Mouse (Mus musculus) forebrain, embryonic 11.5 days (tissue): ENCODE measurements around the gene Lamc1. TPM values are rescaled to one million over a fixed set of nuclear protein-coding genes. Genes with fewer than 3 reads are reported as not detected.

Source experiments
- ATAC-seq: fragments of 200-750 bp; cut with Nextera tagmentation; replicated peaks from 2 replicates; pipeline ENCODE4 v1.8.0; 2017; ENCODE audit warnings: moderate TSS enrichment; ENCODE audit not compliant: low FRiP score
- DNase-seq: peaks from one replicate; pipeline ENCODE4 v3.0.0-alpha.2; 2017; ENCODE audit warnings: low spot score
- H3K27ac ChIP-seq: fragments of 300-500 bp; sonication (generic); 2 replicates; pipeline ENCODE4 v1.5.1; 2014; ENCODE audit warnings: low read depth, low read length
- H3K27me3 ChIP-seq: fragments of 300-500 bp; sonication (generic); 2 replicates; pipeline ENCODE4 v1.6.1; 2014; ENCODE audit warnings: mild to moderate bottlenecking, low read length, mixed read lengths; ENCODE audit not compliant: control insufficient read depth, insufficient read depth
- H3K36me3 ChIP-seq: fragments of 300-500 bp; sonication (generic); 2 replicates; pipeline ENCODE4 v1.6.1; 2014; ENCODE audit warnings: mild to moderate bottlenecking, low read length, moderate library complexity, mixed read lengths; ENCODE audit not compliant: control insufficient read depth, insufficient read depth
- H3K4me1 ChIP-seq: fragments of 300-500 bp; sonication (generic); replicated peaks from 2 replicates; pipeline ENCODE4 v1.6.1; 2014; ENCODE audit warnings: low read length, mixed read lengths; ENCODE audit not compliant: control insufficient read depth, insufficient read depth
- H3K4me2 ChIP-seq: fragments of 300-500 bp; sonication (generic); 2 replicates; pipeline ENCODE4 v1.6.1; 2014; ENCODE audit warnings: low read depth, mild to moderate bottlenecking, low read length, moderate library complexity, mixed read lengths; ENCODE audit not compliant: severe bottlenecking
- H3K4me3 ChIP-seq: fragments of 300-500 bp; sonication (generic); 2 replicates; pipeline ENCODE4 v1.5.1; 2014; ENCODE audit warnings: low read depth, low read length
- H3K9ac ChIP-seq: fragments of 300-500 bp; sonication (generic); 2 replicates; pipeline ENCODE4 v1.6.1; 2014; ENCODE audit warnings: low read length
- H3K9me3 ChIP-seq: fragments of 300-500 bp; sonication (generic); 2 replicates; pipeline ENCODE4 v1.6.1; 2016; ENCODE audit warnings: low read length, mixed read lengths; ENCODE audit not compliant: control insufficient read depth
- WGBS: fragments of 180-500 bp; shearing (Covaris S2); extraction: QIAGEN DNeasy Blood & Tissue Kit; methylation state at CpG from one replicate; pipeline ENCODE4 v1.1.7; 2014; 5-methylcytosine and 5-hydroxymethylcytosine counted together
- polyA plus RNA-seq: library from polyadenylated mRNA; unstranded; fragments of >200 nt; fragmentation: Nextera tagmentation; extraction: Ambion mirVana; gene quantifications from 2 replicates; pipeline ENCODE4 v1.2.1, GENCODE M21; 2014

Gene Lamc1
- polyA plus RNA-seq, 1 experiment from 2014 or later = 31.4 TPM

GRCm38 (mm10) chr1:153192945-153193344 is 139.6 kb downstream of the Lamc1 start:
- Histone ChIP-seq H3K9ac (no peak overlapping the region), H3K27me3 (no peaks in the 10 kb centered on the region), H3K4me3 (no peak overlapping the region), H3K27ac (no peak overlapping the region), H3K9me3 (no peaks in the 10 kb centered on the region), H3K4me1 (no peaks in the 10 kb centered on the region; the same call in 1 of the 2 replicates), H3K4me2 (no peak overlapping the region), H3K36me3 (no peaks in the 10 kb centered on the region)
- ATAC-seq = no peak
- WGBS = 90% methylated on average over 6 of the region's 6 CpGs
- no peak for DNase-seq

- Histone ChIP-seq H3K9ac (no peak overlapping the region), H3K9me3 (no peaks in the 10 kb centered on the region), H3K27ac (no peak overlapping the region), H3K36me3 (no peaks in the 10 kb centered on the region), H3K4me3 (no peak overlapping the region), H3K4me1 (no peaks in the 10 kb centered on the region; the same call in 1 of the 2 replicates), H3K4me2 (no peak overlapping the region), H3K27me3 (no peaks in the 10 kb centered on the region)
- 85% methylated on average over 4 of the region's 4 CpGs for WGBS
- DNase-seq = no peak
- ATAC-seq = no peak
Measured at GRCm38 (mm10) chr1:153192379-153192778, 140.2 kb downstream of the Lamc1 start.

- Histone ChIP-seq H3K4me3 (no peak overlapping the region), H3K27ac (0 out of 2 replicates have a peak overlapping the region, but pooled peaks have one; percentile 6), H3K9ac (no peak overlapping the region), H3K4me1 (no peaks in the 10 kb centered on the region; the same call in 1 of the 2 replicates), H3K36me3 (no peaks in the 10 kb centered on the region), H3K27me3 (peaks cover 3% of the 10 kb centered on the region; the same call in 1 of the 2 replicates), H3K9me3 (no peaks in the 10 kb centered on the region), H3K4me2 (no peak overlapping the region)
- 20% methylated on average over 5 of the region's 5 CpGs for WGBS
- peak; percentile 30; the same call in 1 of the 2 replicates for ATAC-seq
- DNase-seq = no peak
Measured at GRCm38 (mm10) chr1:153191943-153192329, 140.7 kb downstream of the Lamc1 start.

GRCm38 (mm10) chr1:153191237-153191942 is 141.2 kb downstream of the Lamc1 start:
- Histone ChIP-seq H3K4me3 (no peak overlapping the region), H3K4me1 (no peaks in the 10 kb centered on the region; the same call in 1 of the 2 replicates), H3K9ac (no peak overlapping the region), H3K27ac (0 out of 2 replicates have a peak overlapping the region, but pooled peaks have one; percentile 6), H3K9me3 (no peaks in the 10 kb centered on the region), H3K27me3 (peaks cover 7% of the 10 kb centered on the region; the same call in 1 of the 2 replicates), H3K4me2 (no peak overlapping the region), H3K36me3 (no peaks in the 10 kb centered on the region)
- 65% methylated on average over 15 of the region's 15 CpGs for WGBS
- ATAC-seq (no peak), DNase-seq (no peak)

GRCm38 (mm10) chr1:153188081-153188480 is 144.5 kb downstream of the Lamc1 start:
- no peak overlapping the region for H3K4me2 ChIP-seq
- no peak overlapping the region for H3K27ac ChIP-seq
- no peak for DNase-seq
- H3K4me3 ChIP-seq = no peak overlapping the region
- peaks cover 3% of the 10 kb centered on the region; the same call in 1 of the 2 replicates for H3K4me1 ChIP-seq
- H3K9ac ChIP-seq = no peak overlapping the region
- ATAC-seq = no peak
- H3K9me3 ChIP-seq = no peaks in the 10 kb centered on the region
- H3K36me3 ChIP-seq = no peaks in the 10 kb centered on the region
- H3K27me3 ChIP-seq = peaks cover 24% of the 10 kb centered on the region
- 81% methylated on average over 3 of the region's 3 CpGs for WGBS

- ATAC-seq = peak; percentile 49; the same call in 1 of the 2 replicates
- Histone ChIP-seq H3K4me3 (peak within 1 kb of the TSS; percentile 39), H3K27ac (no peak within 1 kb of the TSS), H3K36me3 (no peaks in the 10 kb centered on the region), H3K9ac (peak within 1 kb of the TSS; percentile 45; the same call in 1 of the 2 replicates), H3K4me1 (peaks cover 3% of the 10 kb centered on the region; the same call in 1 of the 2 replicates), H3K9me3 (no peaks in the 10 kb centered on the region), H3K27me3 (peaks cover 24% of the 10 kb centered on the region), H3K4me2 (peak within 1 kb of the TSS; percentile 89)
- DNase-seq = peak; percentile 61
- whole genome bisulfite sequencing = 2% methylated on average over 46 of the region's 46 CpGs
Measured at GRCm38 (mm10) chr1:153185828-153186803, 146.5 kb downstream of the Lamc1 start, which contains the start of gene Lamc2. Gene Lamc2, minus strand, starts transcription at chr1:153186447.

- no peak for DNase-seq
- no peaks in the 10 kb centered on the region for H3K9me3 ChIP-seq
- H3K4me1 ChIP-seq = 0 out of 2 replicates have a peak, but pooled peaks cover 2% of the 10 kb centered on the region
- H3K27ac ChIP-seq = no peak overlapping the region
- no peak overlapping the region for H3K4me3 ChIP-seq
- WGBS = 71% methylated on average over 9 of the region's 9 CpGs
- ATAC-seq = no peak
- H3K9ac ChIP-seq = no peak overlapping the region
- peaks cover 11% of the 10 kb centered on the region for H3K27me3 ChIP-seq
- no peak overlapping the region for H3K4me2 ChIP-seq
- no peaks in the 10 kb centered on the region for H3K36me3 ChIP-seq
Measured at GRCm38 (mm10) chr1:153180586-153181289, 151.8 kb downstream of the Lamc1 start.

GRCm38 (mm10) chr1:153180160-153180559 is 152.4 kb downstream of the Lamc1 start:
- Histone ChIP-seq H3K27me3 (peaks cover 5% of the 10 kb centered on the region), H3K27ac (no peak overlapping the region), H3K9ac (no peak overlapping the region), H3K9me3 (no peaks in the 10 kb centered on the region), H3K4me1 (no peaks in the 10 kb centered on the region), H3K4me3 (no peak overlapping the region), H3K36me3 (no peaks in the 10 kb centered on the region), H3K4me2 (no peak overlapping the region)
- ATAC-seq = no peak
- no peak for DNase-seq
- 78% methylated on average over 4 of the region's 4 CpGs for WGBS
